Mouse (Mus musculus): Measurements from ENCODE around the gene Chmp2a.

The Chmp2a gene

DNA sequence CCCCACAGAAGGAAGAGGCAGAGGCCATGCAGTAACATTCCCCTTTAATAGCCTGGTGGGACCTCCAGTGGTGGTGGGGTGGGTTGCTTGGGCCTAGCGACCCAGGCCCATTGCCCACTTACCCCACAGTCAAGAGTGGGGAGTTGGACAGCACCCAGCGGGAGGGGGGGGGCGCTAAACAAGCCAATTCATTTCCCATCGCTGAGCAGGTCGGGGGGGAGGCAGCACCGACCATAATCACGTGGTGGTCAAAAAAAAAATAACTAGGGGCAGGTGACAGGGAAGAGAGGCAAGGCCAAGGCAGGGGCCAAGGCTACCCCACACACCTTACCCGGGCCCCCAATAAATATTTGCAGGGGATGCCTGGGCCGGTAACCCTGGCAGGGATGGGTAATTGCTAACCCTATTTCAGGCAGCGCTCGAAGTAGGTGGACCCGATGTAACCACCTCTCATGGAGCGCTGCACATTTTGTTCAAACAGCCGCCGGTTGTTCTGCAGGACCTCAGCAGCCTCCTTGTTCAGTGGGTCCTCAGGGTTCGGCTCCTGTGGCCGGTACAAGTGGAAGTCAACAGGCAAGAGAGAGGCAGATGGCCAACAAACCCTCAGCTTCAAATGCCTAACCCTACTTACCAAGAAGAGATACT, 726 bp upstream of the Chmp2a start:
- DNase-seq (ENCODE audit: low spot score): no peak

GRCm38 (mm10) chr7:13033451-13034147, 1.0 kb downstream of the Chmp2a start:
- no peak for DNase-seq (ENCODE audit: low spot score)

DNA sequence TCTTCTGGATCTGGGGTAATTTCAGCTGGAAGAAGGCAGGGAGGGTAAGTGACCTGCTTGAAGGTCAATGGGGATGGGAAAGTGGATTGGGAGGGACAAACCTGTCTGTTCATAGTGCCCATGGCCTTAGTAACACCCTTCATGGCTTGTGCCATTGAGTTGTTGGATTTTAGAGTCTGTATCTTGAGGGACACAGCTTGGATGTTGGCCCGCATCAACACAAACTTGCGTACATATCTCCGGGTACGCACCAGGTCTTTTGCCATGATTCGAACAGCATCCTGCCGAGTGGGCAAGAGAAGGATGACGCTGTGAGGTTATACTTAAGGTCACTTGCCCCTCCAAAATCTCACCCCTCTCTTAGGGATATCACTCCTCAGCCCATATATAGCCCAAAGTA, 2.1 kb downstream of the Chmp2a start:
- no peak for DNase-seq (ENCODE audit: low spot score)

DNA sequence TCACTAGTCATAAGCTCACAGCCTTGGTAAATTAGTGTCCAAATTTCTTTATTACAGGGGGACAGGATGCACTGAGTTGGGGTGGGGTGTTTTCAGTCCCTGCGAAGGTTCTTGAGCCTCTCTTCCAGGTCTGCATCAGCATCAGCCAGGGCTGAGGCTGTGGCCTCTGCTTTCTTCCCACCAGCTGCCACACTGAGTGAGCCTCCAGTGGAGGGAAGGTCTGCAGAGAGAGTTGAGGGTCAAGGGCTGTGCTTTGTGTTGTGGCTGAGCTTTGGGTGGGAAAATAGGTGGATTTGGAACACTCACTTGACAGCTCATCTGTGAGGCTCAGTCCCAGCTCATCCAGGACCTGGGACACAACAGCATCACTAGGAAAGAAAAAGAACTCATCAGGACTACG, 2.6 kb downstream of the Chmp2a start:
- no peak for DNase-seq (ENCODE audit: low spot score)

DNA sequence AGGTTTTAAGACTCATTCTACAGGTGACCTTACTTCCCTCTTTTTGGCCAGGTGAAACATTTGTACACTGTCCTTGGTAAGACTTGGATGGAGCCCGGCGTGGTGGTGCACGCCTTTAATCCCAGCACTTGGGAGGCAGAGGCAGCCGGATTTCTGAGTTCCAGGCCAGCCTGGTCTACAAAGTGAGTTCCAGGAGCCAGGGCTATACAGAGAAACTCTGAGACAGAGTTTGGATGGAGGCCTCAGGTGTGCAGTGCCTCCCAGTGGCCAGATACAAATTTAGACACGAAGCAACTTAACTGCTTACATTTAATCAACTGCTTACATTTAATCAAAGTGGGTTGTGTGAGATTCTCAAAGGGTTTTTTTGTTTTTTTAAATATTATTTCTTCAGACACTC, 3.5 kb downstream of the Chmp2a start:
- no peak for DNase-seq (ENCODE audit: low spot score)

GRCm38 (mm10) chr7:13028986-13029385, 5.6 kb downstream of the Chmp2a start:
- no peak for DNase-seq (ENCODE audit: low spot score)

- no peak for DNase-seq (ENCODE audit: low spot score)
Measured at GRCm38 (mm10) chr7:13025511-13026112, 9.0 kb downstream of the Chmp2a start.

- peak; percentile 86 for DNase-seq (ENCODE audit: low spot score)
Measured at GRCm38 (mm10) chr7:13024805-13025204, 9.8 kb downstream of the Chmp2a start.

DNA sequence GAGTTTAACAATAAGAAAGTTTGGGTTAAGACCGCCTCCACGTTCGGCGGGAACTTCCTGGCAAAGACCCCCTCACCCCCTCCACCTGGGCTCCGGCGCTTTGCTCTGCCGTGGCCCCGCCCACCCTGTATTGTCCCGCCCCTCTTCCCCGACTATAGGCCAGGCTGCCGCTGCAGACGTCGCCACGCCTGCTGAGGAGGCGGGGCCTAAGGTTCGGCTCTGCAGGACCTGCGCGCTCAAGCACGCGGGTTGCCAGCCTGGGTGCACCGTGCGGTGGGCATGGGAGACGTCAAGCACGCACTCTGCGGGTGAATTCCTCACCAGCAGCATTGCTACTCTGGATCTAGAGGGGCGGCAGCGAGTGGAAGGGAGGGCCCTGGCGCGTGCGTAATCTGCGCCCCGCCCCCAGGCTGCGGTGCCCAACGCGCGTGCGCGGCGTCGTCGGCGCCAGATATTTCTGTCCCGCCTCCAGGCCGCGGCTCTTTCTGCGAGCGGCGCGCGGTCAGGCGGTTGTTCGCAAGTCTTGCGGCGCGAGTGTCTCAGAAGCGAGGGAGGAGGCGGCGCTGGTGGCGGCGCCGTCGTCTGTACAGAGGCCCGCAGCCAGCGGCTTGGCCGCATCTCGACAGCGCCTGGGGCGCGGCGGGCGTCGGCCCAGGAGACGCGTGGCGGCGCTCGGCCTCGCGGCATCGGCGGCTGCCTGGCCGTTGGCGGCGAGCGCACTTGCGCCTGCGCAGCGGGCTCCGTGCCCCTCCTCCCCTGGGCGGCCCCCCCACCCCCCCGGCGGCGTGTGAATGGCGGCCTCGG, 10.5 kb downstream of the Chmp2a start:
- peak; percentile 94 for DNase-seq (ENCODE audit: low spot score)

GRCm38 (mm10) chr7:13022773-13023535, 11.7 kb downstream of the Chmp2a start:
- no peak for DNase-seq (ENCODE audit: low spot score)

- no peak for DNase-seq (ENCODE audit: low spot score)
Measured at GRCm38 (mm10) chr7:13015217-13015616, 19.4 kb downstream of the Chmp2a start.

GRCm38 (mm10) chr7:13014275-13014839, 20.2 kb downstream of the Chmp2a start:
- DNase-seq (ENCODE audit: low spot score): no peak

DNA sequence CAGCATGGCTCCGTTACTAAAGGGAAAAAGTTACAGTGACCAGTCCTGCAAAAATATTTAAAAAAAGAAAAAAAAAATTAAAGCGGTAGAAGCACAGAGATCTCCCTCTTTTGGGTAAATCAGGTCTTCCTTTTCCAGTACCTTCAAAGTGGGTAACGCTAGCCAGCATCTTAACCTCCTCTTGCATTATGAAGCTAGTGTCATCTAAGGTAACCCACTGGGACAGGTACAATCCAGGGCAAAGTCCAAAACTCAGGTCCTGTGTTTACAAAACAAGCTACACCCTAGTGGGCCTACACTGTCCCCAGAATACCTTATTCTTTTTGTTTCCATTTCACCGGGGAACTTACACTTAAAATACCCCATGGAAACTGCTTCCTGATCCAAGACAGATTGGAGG, 20.9 kb downstream of the Chmp2a start:
- DNase-seq (ENCODE audit: low spot score): no peak

DNA sequence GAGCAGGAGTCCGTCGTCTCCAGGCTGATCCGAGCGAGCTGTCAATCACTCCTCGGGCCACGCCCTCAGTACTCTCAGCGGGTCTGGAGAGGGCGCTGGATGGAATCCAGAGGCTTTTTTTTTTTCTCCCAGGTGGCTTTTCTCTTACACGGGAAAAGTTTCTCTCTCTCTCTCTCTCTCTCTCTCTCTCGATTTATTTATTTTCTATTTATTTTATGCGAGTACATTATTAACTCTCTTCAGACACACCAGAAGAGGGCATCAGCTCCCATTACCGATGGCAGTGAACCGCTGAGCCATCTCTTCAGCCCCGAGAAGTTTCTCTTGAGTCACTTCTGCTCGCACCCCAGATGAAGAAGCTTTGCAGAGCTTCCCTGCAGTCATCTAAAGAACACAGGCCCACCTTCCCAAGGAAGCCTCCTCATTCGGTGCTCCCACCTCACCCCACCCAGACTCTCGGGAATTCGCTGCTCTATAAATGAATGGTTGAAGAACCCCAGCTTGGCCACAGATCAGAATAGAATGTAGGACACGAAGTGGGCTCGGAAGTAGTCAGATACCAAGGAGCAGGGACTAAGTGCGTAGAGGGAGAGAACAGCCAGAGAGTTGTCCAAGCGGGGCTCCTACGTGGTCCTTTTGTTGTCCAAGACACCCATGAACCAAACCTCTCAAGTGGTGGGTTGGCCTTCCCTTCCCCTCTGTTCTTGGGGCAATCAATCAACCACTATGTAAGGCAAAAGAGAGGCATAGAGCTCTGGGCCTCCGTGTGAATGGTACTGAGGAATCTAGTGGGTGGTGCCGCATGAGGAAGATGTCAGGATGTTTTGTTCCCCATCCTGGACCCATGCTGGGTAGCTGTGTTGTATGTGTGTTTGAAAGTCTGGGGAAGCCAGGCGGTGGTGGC, 24.4 kb downstream of the Chmp2a start, which contains the start of gene Zbtb45:
Gene Zbtb45 (minus strand): TSS at position 30 of the 904 bp plus-strand sequence.
- no peak for DNase-seq (ENCODE audit: low spot score)

GRCm38 (mm10) chr7:13009143-13010004, 25.2 kb downstream of the Chmp2a start:
- peak; percentile 96 for DNase-seq (ENCODE audit: low spot score)

- peak; percentile 12 for DNase-seq (ENCODE audit: low spot score)
Measured at GRCm38 (mm10) chr7:13007341-13008092, 27.1 kb downstream of the Chmp2a start.

GRCm38 (mm10) chr7:13006531-13006930, 28.1 kb downstream of the Chmp2a start:
- DNase-seq (ENCODE audit: low spot score): no peak

GRCm38 (mm10) chr7:13006011-13006410, 28.6 kb downstream of the Chmp2a start:
- DNase-seq (ENCODE audit: low spot score): no peak

GRCm38 (mm10) chr7:13003380-13003779, 31.2 kb downstream of the Chmp2a start:
- DNase-seq (ENCODE audit: low spot score): no peak

All from layer of hippocampus, adult 11-12 months (tissue).